Mouse (Mus musculus) embryo, embryonic 11 days (tissue): ENCODE data around the gene Pknox2.

Experiments
- DNase-seq: peaks from one replicate; pipeline ENCODE4 v3.0.0-alpha.2; 2015

Gene Pknox2

DNA sequence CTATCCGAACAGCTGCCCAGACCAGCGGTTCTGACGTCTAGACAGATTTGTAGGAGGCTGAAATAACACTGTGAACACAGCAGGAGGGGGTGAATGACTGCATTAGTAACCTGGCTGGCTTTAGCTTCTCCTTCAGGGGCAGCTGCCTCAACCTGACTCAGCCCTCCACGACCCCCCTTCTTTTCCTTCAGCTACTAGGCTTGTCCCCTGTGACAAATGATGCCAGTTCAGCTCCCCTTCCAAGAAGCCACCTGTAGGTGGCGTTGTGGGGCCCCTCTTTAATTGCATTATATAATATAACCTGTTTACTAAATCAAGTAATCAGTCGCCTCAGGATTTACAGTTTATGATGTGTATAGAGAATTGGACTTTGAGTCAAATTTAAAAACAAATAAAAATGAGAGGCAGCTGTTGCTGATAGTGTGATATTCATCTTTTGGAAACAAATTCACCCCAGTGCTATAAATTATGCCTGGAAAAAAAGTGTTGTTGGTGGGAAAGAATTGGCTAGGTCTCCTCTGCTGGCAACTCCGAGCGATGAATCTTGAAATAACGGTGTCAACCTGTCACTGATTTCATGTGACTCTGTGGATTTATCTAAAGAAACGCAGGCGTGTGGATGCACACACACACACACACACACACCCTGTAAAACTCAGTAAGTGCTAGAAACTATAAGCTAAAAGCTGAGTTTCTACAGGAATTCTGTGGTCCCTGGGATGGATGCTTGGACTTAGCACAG is 173.6 kb downstream of the Pknox2 start:
- DNase-seq, result peak; percentile 59

DNA sequence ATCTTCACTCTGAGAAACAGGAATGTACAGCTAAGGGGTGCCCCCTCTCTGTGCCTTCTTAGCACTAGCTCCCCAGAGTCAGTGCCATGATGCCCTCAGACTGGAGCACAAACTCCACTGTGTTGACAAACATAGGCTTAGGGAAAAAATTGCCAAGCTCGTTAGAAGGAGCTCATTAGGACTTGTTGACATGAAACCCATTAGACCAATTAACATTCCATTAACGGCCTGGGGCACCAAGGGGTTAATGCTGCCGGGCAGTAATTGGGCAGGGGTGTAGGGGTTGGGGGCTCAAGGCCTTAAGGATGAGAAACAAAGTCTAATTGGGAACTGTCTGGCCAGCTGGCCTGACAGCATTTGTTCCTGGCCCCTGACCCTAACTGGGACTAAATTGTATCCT is 175.1 kb downstream of the Pknox2 start:
- DNase-seq, result no peak

DNA sequence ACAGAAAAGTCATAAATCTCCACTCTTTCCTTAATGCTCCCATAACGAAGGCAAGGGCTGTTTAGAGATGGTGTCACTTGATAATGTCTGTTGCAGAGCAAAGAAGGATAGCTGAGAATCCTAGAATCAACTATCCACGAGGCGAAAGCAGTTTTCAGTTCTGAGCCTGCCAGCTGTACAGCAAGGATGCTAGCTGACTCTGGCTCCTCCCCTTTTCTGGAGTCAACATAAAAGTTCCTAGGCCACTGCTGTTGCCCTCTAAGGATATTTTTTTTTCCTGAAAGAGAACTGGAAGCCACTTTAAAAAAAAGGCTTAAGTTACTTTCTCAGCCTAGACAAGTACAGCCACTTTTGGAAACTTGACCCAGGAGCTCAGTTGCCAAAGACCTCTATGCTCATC is 176.1 kb downstream of the Pknox2 start:
- DNase-seq, result peak; percentile 48

DNA sequence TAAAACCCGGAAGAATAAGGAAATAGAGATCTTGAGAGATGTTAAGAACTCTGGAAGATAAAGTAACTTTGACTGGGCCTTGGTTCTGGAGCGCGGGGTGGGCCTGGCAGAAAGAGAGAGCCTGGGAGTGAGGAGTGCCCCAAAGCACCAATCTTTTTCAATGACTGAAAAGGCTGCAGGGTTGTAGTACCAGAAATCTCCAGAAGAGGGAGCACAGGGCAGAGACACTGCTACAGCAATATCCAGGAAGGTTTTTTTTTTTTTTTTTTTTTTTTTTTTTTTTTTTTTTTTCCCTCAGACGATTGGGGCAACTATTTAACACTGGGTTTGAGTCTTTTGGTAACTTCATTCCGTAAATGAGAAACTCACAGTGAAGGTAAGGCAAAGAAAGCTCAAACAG is 176.6 kb downstream of the Pknox2 start:
- peak; percentile 82 for DNase-seq

DNA sequence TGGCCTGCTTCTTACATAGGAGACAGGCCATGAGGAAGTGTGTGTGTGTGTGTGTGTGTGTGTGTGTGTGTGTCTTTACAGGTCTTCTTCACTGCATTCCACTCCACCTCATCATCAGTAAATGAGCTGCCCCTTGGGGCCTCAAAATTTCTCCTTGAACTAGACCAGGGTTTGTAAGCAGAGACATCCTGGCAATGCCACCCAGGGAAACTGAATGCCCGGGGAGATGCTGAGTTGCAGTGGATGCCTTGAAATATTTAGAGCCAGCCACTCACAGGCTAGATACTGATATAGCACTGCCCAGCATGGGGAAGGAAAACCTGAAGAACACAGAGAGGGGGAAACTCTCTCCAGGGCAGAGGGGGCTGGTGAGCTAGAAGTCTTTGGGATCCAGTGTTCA is 178.1 kb downstream of the Pknox2 start:
- no peak for DNase-seq

DNA sequence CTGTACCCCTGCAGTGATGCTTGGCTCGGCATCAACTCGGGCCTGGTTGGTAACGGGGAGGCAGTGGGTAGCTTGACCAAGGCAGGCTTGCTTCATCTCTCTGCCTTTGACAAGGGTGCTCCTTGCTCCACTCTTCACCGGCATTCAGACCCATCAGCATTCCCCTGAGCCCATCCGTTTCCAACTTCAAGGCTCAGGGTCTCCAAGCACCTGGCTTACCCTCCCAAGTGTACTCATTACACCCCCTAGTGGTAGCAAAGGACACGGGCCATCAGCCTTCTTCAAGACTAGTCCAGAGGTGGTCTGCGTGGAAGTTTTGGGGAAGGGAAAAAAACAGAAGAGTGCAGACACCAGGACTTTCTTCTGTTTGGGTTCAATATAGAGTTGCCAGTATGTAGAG is 178.5 kb downstream of the Pknox2 start:
- DNase-seq, result peak; percentile 86

DNA sequence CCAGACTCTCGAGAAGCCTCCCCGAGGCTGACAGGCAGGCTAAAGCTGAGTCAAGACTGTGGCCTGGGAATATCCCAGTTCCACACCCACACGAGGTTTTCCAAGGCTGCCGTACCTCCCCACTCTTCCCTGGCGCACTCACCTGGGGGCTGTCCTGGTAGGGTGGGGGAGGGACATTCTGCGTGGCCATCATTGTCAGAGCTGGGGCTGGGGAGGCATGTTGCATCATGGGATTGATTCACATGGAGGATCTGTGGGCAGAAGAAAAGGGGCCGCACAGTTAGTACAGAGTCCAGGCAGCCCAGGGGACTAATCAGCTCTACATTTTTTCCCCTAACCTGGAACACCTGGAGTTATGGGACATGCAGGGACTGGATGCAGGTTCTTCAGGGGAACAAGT is 179.0 kb downstream of the Pknox2 start:
- no peak for DNase-seq

DNA sequence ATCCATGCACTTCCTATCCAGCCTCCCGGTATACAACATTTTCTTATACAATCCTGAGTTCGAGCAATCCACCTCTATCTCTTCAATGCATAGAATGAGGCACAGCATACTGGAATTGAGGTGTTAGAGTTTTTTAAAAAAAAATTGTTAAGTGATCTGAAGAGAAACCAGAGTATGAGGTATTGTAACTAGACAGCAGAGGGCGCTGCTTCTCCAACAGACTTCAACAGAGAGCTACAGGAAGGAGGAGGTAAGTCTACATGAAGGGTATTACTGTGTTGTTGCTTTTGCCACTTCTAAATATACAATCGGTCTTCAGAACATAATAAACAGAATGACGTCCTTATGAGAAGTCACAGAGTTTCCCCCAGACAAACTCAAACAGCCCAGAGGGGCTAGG is 181.5 kb downstream of the Pknox2 start:
- peak; percentile 74 for DNase-seq

DNA sequence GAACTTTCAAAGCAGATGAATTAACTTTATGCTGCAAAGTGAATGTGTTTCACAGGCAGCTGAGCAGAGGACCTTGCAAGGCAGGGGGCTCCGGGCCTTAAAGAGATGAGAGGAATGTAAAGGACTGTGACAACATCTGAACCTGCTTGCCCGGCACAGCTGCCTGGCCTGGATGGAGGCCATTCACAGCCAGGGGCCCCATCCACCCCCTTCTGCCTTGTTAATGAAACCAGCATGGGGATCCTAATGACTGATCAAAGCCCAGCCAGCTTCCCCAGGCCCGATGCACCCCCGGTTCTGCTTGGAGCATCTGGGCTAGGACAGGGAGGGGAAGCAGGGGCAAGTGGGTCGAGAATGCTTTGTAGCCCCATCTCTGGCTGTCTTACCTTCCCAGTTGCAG is 183.0 kb downstream of the Pknox2 start:
- peak; percentile 59 for DNase-seq

DNA sequence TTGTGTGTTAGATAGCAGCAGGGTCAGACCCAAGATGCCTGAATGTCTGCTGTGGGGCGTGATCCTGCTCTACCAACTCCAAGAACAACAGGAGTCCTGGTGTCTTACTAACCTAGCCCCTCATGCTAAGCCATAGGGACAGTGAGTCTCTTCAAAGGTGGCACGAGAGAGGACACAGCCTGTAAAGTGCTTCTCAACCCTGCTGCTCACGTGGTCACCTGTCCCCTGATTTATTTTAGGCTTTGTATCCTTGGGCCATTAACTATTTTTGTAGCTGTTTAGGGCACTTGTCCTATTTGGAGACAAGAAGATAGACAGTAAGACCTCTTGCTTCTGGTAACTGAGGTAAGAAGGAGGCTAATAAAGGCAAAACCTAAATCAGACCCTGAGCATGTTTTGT is 183.7 kb downstream of the Pknox2 start:
- DNase-seq, result no peak

DNA sequence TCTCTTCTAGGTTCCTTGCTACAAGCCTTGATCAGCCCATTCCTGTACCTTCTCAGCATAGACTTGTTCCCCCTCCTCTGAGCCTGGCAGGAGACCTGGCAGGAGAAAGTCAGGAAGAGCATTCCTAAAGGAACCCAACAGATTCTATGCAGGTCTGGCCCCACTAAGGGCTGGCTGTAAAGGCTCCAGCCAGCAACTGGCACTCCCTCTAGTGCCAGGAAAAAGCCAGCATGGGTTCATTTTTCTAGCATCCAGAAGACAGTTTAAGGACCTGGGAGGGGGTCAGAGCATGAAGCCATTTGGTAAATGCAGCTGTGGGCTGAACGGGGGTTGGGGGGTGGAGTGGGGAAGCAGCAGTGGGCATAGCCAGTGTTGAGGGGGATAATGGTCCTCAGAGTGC is 185.3 kb downstream of the Pknox2 start:
- DNase-seq, result no peak

DNA sequence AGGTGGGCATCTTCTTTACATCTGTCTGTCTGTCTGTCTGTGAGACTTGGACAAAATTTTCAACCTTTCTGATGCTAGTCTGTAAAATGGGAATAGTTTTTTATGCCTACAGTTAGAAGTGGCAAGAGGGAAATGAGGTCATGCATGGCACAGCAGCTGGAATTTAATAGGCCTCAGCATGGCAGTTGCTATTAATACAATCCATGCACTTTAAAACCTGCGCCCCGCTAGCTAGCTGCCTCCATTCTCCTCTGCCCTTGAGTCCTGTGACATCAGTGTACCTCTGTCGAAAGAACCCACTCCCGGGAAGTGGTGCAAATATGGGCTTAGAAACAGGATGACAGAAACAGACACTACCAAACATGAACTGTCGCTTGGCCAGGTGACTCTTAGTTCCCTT is 186.1 kb downstream of the Pknox2 start:
- DNase-seq, result no peak

DNA sequence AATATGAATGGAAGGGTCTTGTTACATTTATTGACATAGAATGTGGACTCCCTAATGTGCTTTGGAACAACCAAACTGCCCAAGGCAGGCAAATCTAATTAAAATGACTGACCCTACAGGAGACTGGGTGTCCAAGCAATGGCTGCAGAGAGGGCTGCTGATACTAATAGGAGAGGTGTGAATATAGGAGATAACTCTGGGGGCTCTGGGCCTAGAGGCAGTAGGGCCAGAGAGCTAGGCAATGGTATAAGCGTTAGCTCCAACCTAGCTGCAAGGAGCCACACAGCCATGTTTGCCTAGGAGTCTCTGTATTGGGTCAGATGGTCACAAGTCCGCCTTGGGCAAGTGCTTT is 196.1 kb downstream of the Pknox2 start:
- no peak for DNase-seq

DNA sequence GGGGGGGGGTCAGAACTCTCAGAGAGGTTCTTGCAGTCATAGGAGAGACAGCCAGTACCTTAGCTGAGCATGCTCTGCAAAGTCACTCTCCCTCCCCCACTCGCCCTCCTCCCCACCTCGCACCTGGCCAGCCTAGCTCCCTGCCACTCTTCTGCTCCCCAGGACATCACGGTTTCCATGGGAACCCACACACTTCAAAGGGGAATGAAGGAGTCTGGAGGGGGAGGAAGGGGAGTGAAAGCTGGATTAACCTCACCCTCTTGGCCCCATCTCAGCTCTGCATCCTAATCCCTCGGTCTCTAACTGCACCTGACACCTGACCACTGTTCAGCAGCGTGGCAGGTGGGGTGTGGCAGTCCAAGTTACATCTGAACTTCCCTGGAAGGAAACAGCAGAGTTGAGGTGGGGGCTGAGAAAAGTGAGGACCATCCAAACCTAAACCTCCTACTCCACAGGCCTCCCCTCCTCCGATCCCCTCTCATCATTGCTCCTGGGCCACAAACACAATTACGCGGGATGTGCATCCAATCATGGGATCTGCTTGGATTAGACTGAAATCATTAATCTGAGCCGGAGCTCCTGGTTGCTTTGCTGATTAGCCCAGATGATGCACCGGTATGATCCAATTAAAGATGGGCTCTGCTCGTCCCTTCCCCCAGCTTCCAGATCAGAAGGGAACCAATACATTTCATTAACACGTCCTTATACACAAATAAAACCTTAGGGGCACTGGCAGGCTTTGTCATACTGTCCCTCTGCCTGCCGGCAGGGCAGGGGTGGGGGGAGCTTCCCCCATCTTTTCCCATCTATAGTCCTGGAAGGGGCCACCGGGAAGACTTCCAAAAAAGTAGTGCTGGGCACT is 196.7 kb downstream of the Pknox2 start:
- DNase-seq, result peak; percentile 66

DNA sequence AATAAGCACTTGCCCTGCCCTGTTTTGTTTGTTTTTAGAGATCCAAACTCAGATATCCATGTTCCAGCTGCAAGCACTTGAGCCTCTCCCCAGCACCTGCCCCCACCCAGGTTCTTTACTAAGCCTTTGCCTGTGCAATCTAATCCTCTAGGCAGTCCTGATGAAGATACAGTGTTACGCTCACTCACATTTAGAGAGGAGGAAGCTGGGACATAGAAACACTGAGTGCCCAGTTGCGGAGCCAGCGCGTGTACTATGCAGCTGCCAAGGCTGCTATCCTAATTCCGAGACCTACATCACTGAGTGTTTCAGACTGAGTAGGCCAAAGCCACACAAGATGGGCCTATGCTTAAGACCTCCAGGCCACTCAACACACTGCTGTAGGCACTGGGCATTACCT is 199.0 kb downstream of the Pknox2 start:
- no peak for DNase-seq

DNA sequence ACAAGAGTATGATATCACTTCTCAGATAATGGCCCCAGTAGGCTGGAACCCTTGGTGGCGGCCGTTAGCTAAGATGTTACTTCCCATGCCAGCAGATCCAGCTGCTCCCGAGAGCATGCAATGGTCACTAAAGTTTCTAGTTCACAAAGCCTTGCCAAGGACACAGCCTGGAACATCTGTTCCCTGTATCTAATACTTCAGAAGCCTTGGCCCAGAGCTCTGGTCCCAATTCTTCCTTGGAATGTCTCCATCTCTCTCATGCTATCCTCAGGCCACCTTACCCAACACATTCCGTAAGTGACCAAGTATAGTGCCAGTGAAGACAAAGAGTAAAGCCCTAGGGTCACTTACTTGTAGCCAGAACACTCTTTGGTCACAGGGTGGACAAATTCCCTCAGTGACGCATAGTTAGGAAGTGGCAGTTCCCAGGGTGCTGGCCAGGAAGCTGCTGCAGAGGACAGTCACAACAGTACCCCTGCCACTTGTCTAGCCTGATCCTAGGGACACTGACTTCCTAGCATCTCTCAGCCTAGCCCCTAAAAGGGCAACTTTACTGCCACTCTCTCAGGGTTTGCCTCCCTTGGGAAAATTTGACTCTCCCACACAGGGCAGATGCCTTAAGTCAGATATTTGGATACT is 200.0 kb downstream of the Pknox2 start:
- no peak for DNase-seq

DNA sequence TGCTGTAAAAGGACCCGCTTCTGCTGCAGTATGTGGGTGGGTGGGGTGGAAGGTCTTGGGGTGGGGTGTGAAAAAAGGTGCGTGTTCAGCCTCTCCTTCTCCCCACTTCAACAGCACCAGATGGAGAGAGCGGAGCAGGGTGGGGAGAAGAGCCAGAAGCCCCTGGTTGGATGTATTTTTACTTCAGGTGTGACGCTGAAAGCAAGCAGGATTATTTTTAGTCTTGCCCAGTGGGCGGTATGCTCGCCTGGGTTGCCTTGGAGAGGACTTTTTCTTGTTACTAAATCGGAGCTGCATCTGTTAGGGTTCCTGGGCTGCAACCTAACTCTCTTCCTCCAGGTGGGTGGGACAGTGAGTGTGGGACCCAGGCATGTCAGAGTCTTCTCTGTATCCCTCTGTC is 202.4 kb downstream of the Pknox2 start:
- no peak for DNase-seq

DNA sequence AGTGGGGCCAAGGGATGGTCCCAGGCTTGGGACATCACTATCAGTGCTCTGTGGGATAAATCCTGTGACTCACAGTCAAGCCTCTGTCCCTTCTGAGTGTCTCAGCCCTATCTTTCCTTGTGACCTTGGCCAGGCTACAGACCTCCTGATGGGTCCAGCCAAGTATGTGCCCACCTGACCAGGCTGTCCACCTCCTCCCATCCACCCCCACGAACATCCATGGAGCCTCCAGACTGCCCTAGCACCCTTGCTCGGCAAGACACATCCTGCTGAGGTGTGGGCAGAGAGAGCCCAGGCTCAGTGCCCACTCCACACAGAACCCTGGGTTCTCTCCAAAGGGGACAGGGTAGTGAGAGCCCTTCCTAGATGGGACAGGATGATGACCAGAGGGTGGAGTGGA is 204.6 kb downstream of the Pknox2 start:
- no peak for DNase-seq

DNA sequence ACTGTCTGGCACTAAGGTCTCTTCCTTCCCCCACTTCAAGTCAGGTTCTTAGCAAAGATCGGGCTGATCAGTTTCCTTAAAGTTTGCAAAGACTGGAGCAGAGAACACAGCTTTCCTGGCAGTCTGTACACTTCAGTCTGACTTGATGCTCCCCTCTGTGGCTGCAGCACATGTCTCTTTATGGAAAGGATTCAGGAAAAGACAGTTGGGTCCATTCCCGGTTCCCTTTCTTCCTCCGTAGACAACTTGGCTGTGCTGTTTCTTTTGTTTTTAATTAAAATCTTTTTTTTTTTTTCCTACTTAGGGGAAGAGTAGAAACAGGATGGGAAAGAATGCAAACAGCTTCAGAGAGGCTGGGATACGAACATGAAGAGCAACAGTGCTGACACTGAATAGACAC is 205.1 kb downstream of the Pknox2 start:
- DNase-seq, result no peak

DNA sequence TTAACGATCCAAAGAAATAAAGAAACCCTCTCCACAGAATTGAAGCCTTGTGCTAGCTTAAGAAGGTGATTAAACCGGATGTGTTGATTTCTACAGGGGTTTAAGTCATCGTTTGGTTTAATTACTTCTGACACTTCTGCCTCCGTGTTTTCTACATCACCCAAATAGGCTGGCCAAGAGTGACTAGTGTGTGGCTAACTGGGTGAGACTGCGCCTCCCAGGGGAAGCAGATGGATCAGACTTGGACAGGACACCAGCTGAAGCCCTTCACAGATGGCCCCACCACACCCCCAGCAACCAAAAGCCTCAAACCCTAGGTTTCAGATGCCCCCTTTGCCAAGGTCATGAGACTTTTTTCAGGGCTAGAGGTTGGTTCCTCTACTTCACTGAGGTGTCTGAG is 205.6 kb downstream of the Pknox2 start:
- no peak for DNase-seq

DNA sequence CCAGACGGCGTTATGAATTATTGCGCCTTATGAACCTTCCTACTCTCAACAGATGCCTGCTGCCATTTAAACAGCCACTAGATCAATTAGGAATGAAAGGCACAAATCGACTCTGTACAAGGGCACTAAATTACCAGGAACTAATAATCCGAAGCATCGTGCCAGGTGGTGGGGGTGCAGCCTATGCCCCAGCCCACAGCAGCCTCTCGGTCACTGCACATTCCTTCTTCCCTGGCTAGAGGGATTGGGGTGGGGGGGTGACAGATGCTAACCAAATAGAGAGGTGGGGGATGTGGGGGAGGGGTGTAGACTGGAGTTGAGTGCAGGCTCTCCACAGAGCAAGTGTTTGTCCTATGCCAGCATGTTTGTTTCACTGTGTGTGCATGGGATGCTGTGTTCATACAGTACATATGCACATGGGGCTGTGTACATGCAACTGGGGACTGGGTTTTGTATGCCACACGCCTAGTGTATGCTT is 208.6 kb downstream of the Pknox2 start:
- peak; percentile 60 for DNase-seq

DNA sequence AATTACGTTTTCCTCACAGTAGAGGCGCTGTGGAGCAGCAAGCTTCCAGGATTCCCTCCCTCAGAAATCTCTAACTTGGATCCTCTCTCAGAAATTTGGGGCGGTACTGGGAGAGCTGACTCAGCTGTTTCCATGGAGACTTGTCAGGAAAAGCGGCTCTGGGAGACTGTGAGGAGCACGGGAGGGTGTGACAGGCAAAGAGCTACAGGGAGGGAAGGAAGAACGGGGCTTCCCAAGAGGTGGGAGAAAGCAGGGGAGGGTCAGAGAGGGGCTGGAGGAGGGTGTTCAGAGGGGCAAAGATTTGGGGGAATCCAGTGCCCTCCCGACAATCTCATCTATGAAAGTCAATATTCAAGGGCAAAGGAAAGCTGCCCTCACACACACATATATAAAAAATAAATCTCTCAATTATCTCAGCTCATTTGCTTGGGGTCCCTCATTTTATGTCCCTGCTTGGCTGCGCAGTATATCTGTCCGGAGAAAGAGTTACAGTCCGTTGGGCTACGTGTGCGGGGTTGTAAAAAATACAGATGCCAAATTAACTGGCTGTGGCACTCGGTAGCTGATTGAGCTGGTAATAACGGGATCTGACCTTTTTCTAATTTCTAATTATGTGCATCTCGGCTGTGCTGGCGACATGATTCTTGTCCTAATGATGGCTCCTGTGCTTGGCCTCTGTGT is 213.3 kb downstream of the Pknox2 start:
- peak; percentile 88 for DNase-seq
